Mouse (Mus musculus) intestine, embryonic 15.5 days (tissue): ENCODE measurements around the gene Ssbp3. TPM values are rescaled to one million over a fixed set of nuclear protein-coding genes. Genes with fewer than 3 reads are reported as not detected.
A peak's percentile ranks its signal among the peaks of the same experiment; 100 is the strongest.

ENCODE experiments used
- ATAC-seq: fragments of 200-750 bp; cut with Nextera tagmentation; 2 replicates; pipeline ENCODE4 v1.8.0; 2017; ENCODE audit warnings: moderate TSS enrichment, moderate library complexity
- H3K27ac ChIP-seq: fragments of 300-500 bp; sonication (generic); 2 replicates; pipeline ENCODE4 v1.5.1; 2015; ENCODE audit warnings: mild to moderate bottlenecking, inconsistent platforms
- H3K27me3 ChIP-seq: fragments of 300-500 bp; sonication (generic); replicated peaks from 2 replicates; pipeline ENCODE4 v1.6.1; 2015; ENCODE audit warnings: inconsistent platforms
- H3K36me3 ChIP-seq: fragments of 300-500 bp; sonication (generic); 2 replicates; pipeline ENCODE4 v1.6.1; 2015; ENCODE audit warnings: inconsistent platforms
- H3K4me1 ChIP-seq: fragments of 300-500 bp; sonication (generic); replicated peaks from 2 replicates; pipeline ENCODE4 v1.6.1; 2015; ENCODE audit warnings: inconsistent platforms
- H3K4me2 ChIP-seq: fragments of 300-500 bp; sonication (generic); replicated peaks from 2 replicates; pipeline ENCODE4 v1.6.1; 2015; ENCODE audit warnings: mild to moderate bottlenecking, inconsistent platforms
- H3K4me3 ChIP-seq: fragments of 300-500 bp; sonication (generic); replicated peaks from 2 replicates; pipeline ENCODE4 v1.5.1; 2015; ENCODE audit warnings: inconsistent platforms
- H3K9ac ChIP-seq: fragments of 300-500 bp; sonication (generic); 2 replicates; pipeline ENCODE4 v1.6.1; 2015; ENCODE audit warnings: inconsistent platforms
- H3K9me3 ChIP-seq: fragments of 300-500 bp; sonication (generic); 2 replicates; pipeline ENCODE4 v1.6.1; 2016; ENCODE audit warnings: inconsistent platforms
- WGBS: fragments of 180-500 bp; shearing (Covaris S2); methylation state at CpG from one replicate; pipeline ENCODE4 v1.1.7; 2015; 5-methylcytosine and 5-hydroxymethylcytosine counted together
- polyA plus RNA-seq: library from polyadenylated mRNA; unstranded; fragments of >200 nt; fragmentation: Nextera tagmentation; extraction: Ambion mirVana; gene quantifications from 2 replicates; pipeline ENCODE4 v1.2.1, GENCODE M21; 2015

The Ssbp3 gene
- polyA plus RNA-seq, 1 experiment from 2014 or later, result 86.0 TPM

DNA sequence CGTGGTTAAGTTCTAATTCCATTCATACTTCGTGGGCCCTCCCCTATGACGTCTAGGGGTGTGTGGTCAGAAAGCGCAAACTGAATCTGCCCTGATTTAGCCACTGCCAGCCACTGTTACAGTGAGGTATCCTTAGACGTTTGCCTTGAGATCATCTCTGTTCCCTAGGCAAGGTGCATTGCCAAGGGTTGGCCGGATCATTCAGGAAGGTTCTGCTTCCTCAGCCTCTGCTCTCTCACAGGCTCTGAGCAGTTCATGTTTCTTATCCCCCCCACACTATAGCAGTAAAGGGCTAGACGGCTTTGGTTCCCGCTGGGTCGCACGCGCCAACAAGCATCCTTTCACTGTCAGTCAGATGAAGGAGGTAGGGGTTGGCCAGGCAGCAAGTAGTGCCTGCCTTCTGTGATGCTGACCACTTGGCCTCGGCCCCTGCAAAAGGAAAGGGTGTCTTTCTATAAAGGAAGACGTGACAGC, 101.5 kb downstream of the Ssbp3 start:
- Histone ChIP-seq H3K4me1 (peaks cover 28% of the 10 kb centered on the region), H3K36me3 (0 out of 2 replicates have a peak, but pooled peaks cover 6% of the 10 kb centered on the region), H3K27ac (no peak overlapping the region), H3K9me3 (no peaks in the 10 kb centered on the region), H3K4me3 (no peak overlapping the region), H3K9ac (no peak overlapping the region), H3K4me2 (no peak overlapping the region), H3K27me3 (no peaks in the 10 kb centered on the region)
- no peak for ATAC-seq
- 72% methylated on average over 13 of the region's 13 CpGs for WGBS

- no peak for ATAC-seq
- Histone ChIP-seq H3K4me3 (no peak overlapping the region), H3K27me3 (no peaks in the 10 kb centered on the region), H3K9ac (no peak overlapping the region), H3K9me3 (no peaks in the 10 kb centered on the region), H3K27ac (no peak overlapping the region), H3K4me2 (no peak overlapping the region), H3K4me1 (peaks cover 26% of the 10 kb centered on the region), H3K36me3 (0 out of 2 replicates have a peak, but pooled peaks cover 6% of the 10 kb centered on the region)
- 93% methylated on average over 3 of the region's 3 CpGs for WGBS
These were observed 102.1 kb downstream of the Ssbp3 start for GRCm38 (mm10) chr4:107012574-107012973.

- no peak overlapping the region for H3K4me2 ChIP-seq
- no peak for ATAC-seq
- 80% methylated on average over 6 of the region's 6 CpGs for WGBS
- no peaks in the 10 kb centered on the region for H3K27me3 ChIP-seq
- no peaks in the 10 kb centered on the region for H3K9me3 ChIP-seq
- H3K4me3 ChIP-seq, result no peak overlapping the region
- no peak overlapping the region for H3K27ac ChIP-seq
- H3K4me1 ChIP-seq, result peaks cover 25% of the 10 kb centered on the region
- 0 out of 2 replicates have a peak, but pooled peaks cover 6% of the 10 kb centered on the region for H3K36me3 ChIP-seq
- no peak overlapping the region for H3K9ac ChIP-seq
These were observed 102.8 kb downstream of the Ssbp3 start for GRCm38 (mm10) chr4:107013119-107013816.

- peak; percentile 26; the same call in 1 of the 2 replicates for ATAC-seq
- H3K4me3 ChIP-seq, result no peak overlapping the region
- H3K9me3 ChIP-seq, result no peaks in the 10 kb centered on the region
- H3K27me3 ChIP-seq, result no peaks in the 10 kb centered on the region
- H3K9ac ChIP-seq, result no peak overlapping the region
- peaks cover 28% of the 10 kb centered on the region for H3K4me1 ChIP-seq
- H3K36me3 ChIP-seq, result 0 out of 2 replicates have a peak, but pooled peaks cover 6% of the 10 kb centered on the region
- WGBS, result 75% methylated on average over 9 of the region's 9 CpGs
- no peak overlapping the region; the same call in 1 of the 2 replicates for H3K27ac ChIP-seq
- no peak overlapping the region for H3K4me2 ChIP-seq
These were observed 103.3 kb downstream of the Ssbp3 start for GRCm38 (mm10) chr4:107013817-107014260.

DNA sequence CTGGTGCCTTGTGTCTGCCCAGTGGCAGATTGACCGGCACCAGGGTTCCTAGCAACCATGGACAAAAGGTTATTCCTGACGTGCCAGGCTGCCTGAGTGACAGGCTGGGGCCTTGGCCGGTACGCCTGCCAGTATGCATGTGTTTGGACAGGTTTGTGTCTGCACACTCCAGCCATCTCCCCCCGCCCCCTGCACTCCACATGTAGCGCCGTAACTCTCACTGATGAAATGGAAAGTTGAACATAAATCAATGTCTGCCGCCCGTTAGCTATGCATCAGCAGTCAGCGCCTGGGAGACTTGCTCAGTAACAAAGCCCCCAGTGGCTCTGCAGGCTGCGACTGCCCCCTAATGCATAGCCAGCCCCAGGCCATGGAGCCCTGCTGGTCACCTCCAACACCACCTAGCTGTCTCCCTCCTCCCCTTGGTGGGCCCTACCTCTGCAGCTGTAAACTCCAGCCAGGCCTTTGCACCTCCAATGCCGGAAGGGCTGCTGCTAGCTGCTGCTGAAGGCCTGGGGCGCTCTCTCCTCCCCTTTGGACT, 105.5 kb downstream of the Ssbp3 start:
- Histone ChIP-seq H3K27me3 (no peaks in the 10 kb centered on the region), H3K27ac (peak overlapping the region; percentile 48), H3K4me1 (peaks cover 45% of the 10 kb centered on the region), H3K9me3 (no peaks in the 10 kb centered on the region), H3K9ac (no peak overlapping the region), H3K4me2 (no peak overlapping the region), H3K4me3 (no peak overlapping the region), H3K36me3 (no peaks in the 10 kb centered on the region)
- 51% methylated on average over 13 of the region's 13 CpGs for WGBS
- 0 out of 2 replicates have a peak, but pooled peaks have one; percentile 3 for ATAC-seq

DNA sequence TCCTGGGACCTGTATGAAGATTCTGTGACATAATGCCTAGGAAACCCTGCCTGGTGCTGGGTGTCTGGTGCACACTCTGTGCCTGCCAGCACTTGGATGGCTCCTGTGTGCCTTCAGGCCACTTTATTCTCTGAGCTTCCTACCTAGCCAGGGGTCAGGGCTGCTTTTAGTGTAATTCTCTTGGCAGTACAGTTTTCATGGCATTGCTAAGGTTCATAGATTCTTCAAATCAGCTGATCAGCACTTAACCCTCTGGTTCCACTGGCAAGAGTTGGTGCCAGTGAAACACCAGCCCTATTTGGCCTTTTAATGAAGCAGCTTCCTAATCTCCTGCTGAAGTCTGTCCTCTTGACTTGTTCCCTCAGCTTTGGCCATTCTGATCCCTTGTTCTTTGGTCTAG, 106.8 kb downstream of the Ssbp3 start:
- Histone ChIP-seq H3K27me3 (no peaks in the 10 kb centered on the region), H3K4me2 (no peak overlapping the region), H3K9me3 (no peaks in the 10 kb centered on the region), H3K4me1 (peaks cover 48% of the 10 kb centered on the region), H3K27ac (no peak overlapping the region), H3K9ac (no peak overlapping the region), H3K36me3 (no peaks in the 10 kb centered on the region), H3K4me3 (no peak overlapping the region)
- no peak for ATAC-seq

DNA sequence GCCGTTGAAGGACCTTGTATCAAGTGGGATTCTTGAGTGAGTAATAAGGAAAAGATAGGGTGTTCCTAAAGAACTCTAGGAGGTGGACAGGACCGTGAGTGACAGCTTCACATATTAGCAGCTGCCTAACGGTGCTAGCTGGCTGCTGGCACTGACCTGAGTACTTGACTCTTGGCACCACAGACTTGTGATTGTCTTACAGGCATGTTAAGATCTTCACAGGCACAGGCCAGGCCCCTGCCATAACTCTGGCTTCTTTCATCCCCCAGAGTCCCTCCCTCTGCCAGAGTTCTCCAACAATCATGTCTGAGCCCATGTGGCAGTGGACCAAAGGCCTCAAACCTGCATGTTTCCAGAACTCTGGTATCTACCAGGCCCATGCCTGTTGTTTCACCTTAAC, 108.0 kb downstream of the Ssbp3 start:
- Histone ChIP-seq H3K4me2 (no peak overlapping the region), H3K4me3 (no peak overlapping the region), H3K36me3 (no peaks in the 10 kb centered on the region), H3K9me3 (no peaks in the 10 kb centered on the region), H3K4me1 (peaks cover 44% of the 10 kb centered on the region), H3K27me3 (no peaks in the 10 kb centered on the region), H3K27ac (peak overlapping the region; percentile 19; the same call in 1 of the 2 replicates), H3K9ac (no peak overlapping the region)
- WGBS, result 49% methylated on average over 3 of the region's 3 CpGs
- no peak for ATAC-seq

- WGBS, result 30% methylated on average over 7 of the region's 7 CpGs
- H3K4me1 ChIP-seq, result peaks cover 44% of the 10 kb centered on the region
- ATAC-seq, result no peak
These were observed 108.5 kb downstream of the Ssbp3 start for GRCm38 (mm10) chr4:107019027-107019426.

GRCm38 (mm10) chr4:107020287-107021000, 109.9 kb downstream of the Ssbp3 start:
- Histone ChIP-seq H3K27me3 (no peaks in the 10 kb centered on the region), H3K4me2 (no peak overlapping the region), H3K9ac (no peak overlapping the region), H3K4me3 (no peak overlapping the region), H3K27ac (peak overlapping the region; percentile 29; the same call in 1 of the 2 replicates), H3K4me1 (peaks cover 49% of the 10 kb centered on the region), H3K9me3 (no peaks in the 10 kb centered on the region), H3K36me3 (no peaks in the 10 kb centered on the region)
- peak; percentile 37; the same call in 1 of the 2 replicates for ATAC-seq
- 60% methylated on average over 5 of the region's 5 CpGs for WGBS

More at GRCm38 (mm10) chr4:107019027-107019426, 108.5 kb downstream of the Ssbp3 start:
- Histone ChIP-seq H3K4me3 (no peak overlapping the region), H3K4me2 (no peak overlapping the region), H3K36me3 (no peaks in the 10 kb centered on the region), H3K27ac (peak overlapping the region; percentile 19), H3K9ac (no peak overlapping the region), H3K27me3 (no peaks in the 10 kb centered on the region), H3K9me3 (no peaks in the 10 kb centered on the region)

DNA sequence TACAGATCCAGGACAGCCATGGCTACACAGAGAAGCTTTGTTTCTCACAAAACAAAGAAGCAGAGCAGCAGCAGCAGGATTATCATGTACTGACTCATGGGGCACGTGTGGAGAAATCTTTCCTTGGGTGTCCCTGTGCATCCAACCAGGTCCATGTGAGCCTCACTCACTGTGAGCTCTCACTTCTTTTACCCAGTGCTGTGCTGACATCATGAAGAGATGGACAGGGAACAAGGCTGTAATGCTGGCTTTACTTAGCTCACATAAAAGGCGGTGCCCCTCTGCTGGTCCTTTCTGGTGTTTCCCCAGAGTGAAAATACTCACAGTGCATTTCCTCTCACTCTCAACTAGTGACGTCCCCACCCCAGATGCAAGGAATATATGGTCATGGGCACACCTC, 111.0 kb downstream of the Ssbp3 start:
- Histone ChIP-seq H3K4me3 (no peak overlapping the region), H3K4me1 (peaks cover 47% of the 10 kb centered on the region), H3K27me3 (no peaks in the 10 kb centered on the region), H3K36me3 (no peaks in the 10 kb centered on the region), H3K9me3 (no peaks in the 10 kb centered on the region), H3K9ac (no peak overlapping the region), H3K4me2 (no peak overlapping the region), H3K27ac (0 out of 2 replicates have a peak overlapping the region, but pooled peaks have one; percentile 3)
- WGBS, result 54% methylated on average over 3 of the region's 3 CpGs
- no peak for ATAC-seq

- Histone ChIP-seq H3K27me3 (no peaks in the 10 kb centered on the region), H3K36me3 (peaks cover 8% of the 10 kb centered on the region), H3K4me1 (peaks cover 27% of the 10 kb centered on the region), H3K9me3 (no peaks in the 10 kb centered on the region), H3K27ac (peak overlapping the region; percentile 69), H3K4me2 (peak overlapping the region; percentile 9; the same call in 1 of the 2 replicates), H3K4me3 (no peak overlapping the region), H3K9ac (no peak overlapping the region)
- 53% methylated on average over 7 of the region's 7 CpGs for WGBS
- peak; percentile 76 for ATAC-seq
These were observed 114.4 kb downstream of the Ssbp3 start for GRCm38 (mm10) chr4:107024899-107025298.

- no peak overlapping the region for H3K9ac ChIP-seq
- H3K27me3 ChIP-seq, result no peaks in the 10 kb centered on the region
- peak overlapping the region; percentile 71 for H3K27ac ChIP-seq
- ATAC-seq, result no peak
- no peaks in the 10 kb centered on the region for H3K9me3 ChIP-seq
- H3K4me3 ChIP-seq, result no peak overlapping the region
- no peak overlapping the region for H3K4me2 ChIP-seq
- WGBS, result 87% methylated on average over 5 of the region's 5 CpGs
- peaks cover 9% of the 10 kb centered on the region for H3K36me3 ChIP-seq
- peaks cover 26% of the 10 kb centered on the region for H3K4me1 ChIP-seq
These were observed 114.9 kb downstream of the Ssbp3 start for GRCm38 (mm10) chr4:107025369-107025768.
